Mouse (Mus musculus) lung, postnatal 0 days (tissue): ENCODE measurements around the gene Mto1. TPM values are rescaled to one million over a fixed set of nuclear protein-coding genes. Genes with fewer than 3 reads are reported as not detected.
"Not testable (repeated sequence)": the region's sequence is repeated elsewhere in the genome, so short reads cannot be mapped to it uniquely, and the experiment has no call there.

Experiments used
- ATAC-seq: fragments of 200-750 bp; cut with Nextera tagmentation; 2 replicates; pipeline ENCODE4 v1.8.0; 2017; ENCODE audit warnings: moderate library complexity
- DNase-seq: peaks from one replicate; pipeline ENCODE4 v3.0.0-alpha.2; 2016; ENCODE audit warnings: low spot score
- H3K27ac ChIP-seq: fragments of 300-500 bp; sonication (generic); 2 replicates; pipeline ENCODE4 v1.5.1; 2014; ENCODE audit warnings: antibody characterized with exemption, mild to moderate bottlenecking, low read length, mixed read lengths
- H3K27me3 ChIP-seq: fragments of 300-500 bp; sonication (generic); replicated peaks from 2 replicates; pipeline ENCODE4 v1.6.1; 2014; ENCODE audit warnings: low read length, mixed read lengths; ENCODE audit not compliant: insufficient read depth
- H3K36me3 ChIP-seq: fragments of 300-500 bp; sonication (generic); 2 replicates; pipeline ENCODE4 v1.6.1; 2014; ENCODE audit warnings: low read length, mixed read lengths; ENCODE audit not compliant: insufficient read depth
- H3K4me1 ChIP-seq: fragments of 300-500 bp; sonication (generic); 2 replicates; pipeline ENCODE4 v1.6.1; 2014; ENCODE audit warnings: antibody characterized with exemption, low read depth, low read length, mixed read lengths; ENCODE audit not compliant: insufficient read depth
- H3K4me2 ChIP-seq: fragments of 300-500 bp; sonication (generic); replicated peaks from 2 replicates; pipeline ENCODE4 v1.6.1; 2014; ENCODE audit warnings: low read depth, mild to moderate bottlenecking, low read length, moderate library complexity, mixed read lengths
- H3K4me3 ChIP-seq: fragments of 300-500 bp; sonication (generic); 2 replicates; pipeline ENCODE4 v1.5.1; 2014; ENCODE audit warnings: low read depth, low read length
- H3K9ac ChIP-seq: fragments of 300-500 bp; sonication (generic); replicated peaks from 2 replicates; pipeline ENCODE4 v1.6.1; 2014; ENCODE audit warnings: low read depth, mild to moderate bottlenecking
- H3K9me3 ChIP-seq: fragments of 300-500 bp; sonication (generic); 2 replicates; pipeline ENCODE4 v1.6.1; 2016; ENCODE audit warnings: low read length, mixed read lengths
- CTCF ChIP-seq: IDR thresholded peaks from 2 replicates; pipeline ENCODE4 v1.5.1; 2016; ENCODE audit warnings: antibody characterized with exemption, mild to moderate bottlenecking
- EP300 ChIP-seq: IDR thresholded peaks from 2 replicates; pipeline ENCODE4 v1.6.1; 2016; ENCODE audit warnings: antibody characterized with exemption, mild to moderate bottlenecking, control low read depth
- WGBS: fragments of 180-500 bp; shearing (Covaris S2); extraction: QIAGEN DNeasy Blood & Tissue Kit; methylation state at CpG from one replicate; pipeline ENCODE4 v1.1.7; 2014; 5-methylcytosine and 5-hydroxymethylcytosine counted together
- polyA plus RNA-seq: library from polyadenylated mRNA; unstranded; fragments of >200 nt; fragmentation: Nextera tagmentation; extraction: Ambion mirVana; gene quantifications from 2 replicates; pipeline ENCODE4 v1.2.1, GENCODE M21; 2015

Mto1 gene
- polyA plus RNA-seq, 1 experiment from 2014 or later: 11.2 TPM

GRCm38 (mm10) chr9:78474270-78474669 is 26.3 kb downstream of the Mto1 start:
- no peaks in the 10 kb centered on the region for H3K27me3 ChIP-seq
- peaks cover 27% of the 10 kb centered on the region for H3K36me3 ChIP-seq
- no peak overlapping the region for H3K27ac ChIP-seq
- no peaks in the 10 kb centered on the region for H3K9me3 ChIP-seq
- ATAC-seq (no peak), DNase-seq (no peak)
- no peak overlapping the region for H3K4me2 ChIP-seq
- no peaks in the 10 kb centered on the region for H3K4me1 ChIP-seq
- H3K9ac ChIP-seq: no peak overlapping the region
- no peak for TF ChIP-seq CTCF
- no peak for TF ChIP-seq EP300
- 63% methylated on average over 2 of the region's 2 CpGs for WGBS
- H3K4me3 ChIP-seq: no peak overlapping the region

- 71% methylated on average over 5 of the region's 5 CpGs for WGBS
- Histone ChIP-seq H3K9ac (no peak overlapping the region), H3K9me3 (no peaks in the 10 kb centered on the region), H3K27me3 (no peaks in the 10 kb centered on the region), H3K4me3 (no peak overlapping the region), H3K36me3 (peaks cover 28% of the 10 kb centered on the region), H3K27ac (no peak overlapping the region), H3K4me1 (no peaks in the 10 kb centered on the region), H3K4me2 (no peak overlapping the region)
- DNase-seq: no peak
- no peak for ATAC-seq
- TF ChIP-seq CTCF (no peak), EP300 (no peak)
Measured at GRCm38 (mm10) chr9:78474771-78475382, 26.9 kb downstream of the Mto1 start.

- TF ChIP-seq EP300 (no peak), CTCF (no peak)
- Histone ChIP-seq H3K27ac (no peak overlapping the region), H3K4me3 (no peak overlapping the region), H3K9me3 (no peaks in the 10 kb centered on the region), H3K4me2 (no peak overlapping the region), H3K36me3 (peaks cover 24% of the 10 kb centered on the region), H3K27me3 (no peaks in the 10 kb centered on the region), H3K4me1 (no peaks in the 10 kb centered on the region), H3K9ac (no peak overlapping the region)
- WGBS: 87% methylated on average over 2 of the region's 2 CpGs
- ATAC-seq (no peak), DNase-seq (no peak)
Measured at GRCm38 (mm10) chr9:78475383-78475780, 27.4 kb downstream of the Mto1 start.

DNA sequence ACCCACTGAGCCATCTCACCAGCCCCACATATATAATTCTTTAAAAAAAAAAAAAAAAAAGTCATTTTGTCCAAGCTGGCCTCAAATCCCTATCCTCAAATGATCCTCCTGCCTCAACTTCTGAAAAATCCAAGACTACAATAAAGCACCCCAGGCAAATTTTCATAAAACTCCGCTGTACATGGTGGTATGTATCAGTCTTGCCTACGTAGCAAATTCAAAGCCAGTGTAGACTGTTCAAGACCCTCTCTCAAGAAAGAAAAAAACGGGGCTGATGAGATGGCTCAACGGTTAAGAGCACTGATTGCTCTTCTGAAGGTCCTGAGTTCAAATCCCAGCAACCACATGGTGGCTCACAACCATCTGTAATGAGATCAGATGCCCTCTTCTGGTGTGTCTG is 27.9 kb downstream of the Mto1 start:
- Histone ChIP-seq H3K36me3 (peaks cover 23% of the 10 kb centered on the region), H3K9ac (no peak overlapping the region), H3K4me3 (no peak overlapping the region), H3K9me3 (no peaks in the 10 kb centered on the region), H3K27ac (no peak overlapping the region), H3K4me2 (no peak overlapping the region), H3K4me1 (no peaks in the 10 kb centered on the region), H3K27me3 (no peaks in the 10 kb centered on the region)
- DNase-seq (no peak), ATAC-seq (no peak)
- 70% methylated on average over 4 of the region's 4 CpGs for WGBS
- TF ChIP-seq EP300: no peak
- TF ChIP-seq CTCF: no peak

GRCm38 (mm10) chr9:78476531-78477020 is 28.6 kb downstream of the Mto1 start:
- WGBS: 23% methylated on average over 1 of the region's 1 CpGs
- Histone ChIP-seq H3K9me3 (no peaks in the 10 kb centered on the region), H3K36me3 (peaks cover 23% of the 10 kb centered on the region), H3K27me3 (no peaks in the 10 kb centered on the region), H3K9ac (no peak overlapping the region), H3K4me1 (no peaks in the 10 kb centered on the region), H3K27ac (no peak overlapping the region), H3K4me3 (no peak overlapping the region), H3K4me2 (no peak overlapping the region)
- 0 out of 2 replicates have a peak, but pooled peaks have one; percentile 8 for TF ChIP-seq CTCF
- TF ChIP-seq EP300: no peak
- ATAC-seq: no peak
- no peak for DNase-seq

- no peaks in the 10 kb centered on the region for H3K27me3 ChIP-seq
Measured at GRCm38 (mm10) chr9:78477021-78477551, 29.1 kb downstream of the Mto1 start.

DNA sequence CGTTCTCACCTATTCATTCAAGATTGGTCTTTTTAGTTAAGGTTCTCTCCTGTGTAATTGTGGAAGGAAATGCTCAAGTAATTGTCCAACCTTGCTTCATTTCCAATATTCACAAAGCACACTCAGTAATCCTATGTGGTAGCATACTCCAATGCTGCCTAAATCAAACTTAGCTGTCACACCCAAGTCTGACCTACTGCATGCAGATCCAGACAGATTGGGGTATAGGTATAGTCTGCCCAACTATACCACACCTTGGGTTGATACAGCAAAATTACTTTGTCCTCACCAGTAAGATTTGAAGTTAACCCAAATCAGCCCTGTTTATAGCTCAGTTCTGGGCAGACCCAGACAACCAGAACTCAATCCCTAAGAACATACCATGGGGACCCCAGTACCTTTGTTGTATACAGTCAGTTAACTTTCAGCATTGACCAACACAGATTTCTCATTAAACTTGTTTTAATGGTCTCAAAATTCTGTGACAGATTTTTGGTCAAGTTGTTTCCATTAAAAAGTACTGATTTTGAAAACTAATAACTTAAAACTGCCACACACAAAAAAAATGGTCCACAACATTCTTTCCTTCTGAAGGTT is 30.1 kb downstream of the Mto1 start:
- not testable (repeated sequence) for H3K27me3 ChIP-seq, ATAC-seq, DNase-seq, H3K4me2 ChIP-seq, H3K9ac ChIP-seq, H3K4me1 ChIP-seq, H3K9me3 ChIP-seq, H3K27ac ChIP-seq, H3K4me3 ChIP-seq
- WGBS: 45% methylated on average over 1 of the region's 1 CpGs
- peaks cover 23% of the 10 kb centered on the region for H3K36me3 ChIP-seq

More at GRCm38 (mm10) chr9:78477021-78477551, 29.1 kb downstream of the Mto1 start:
- TF ChIP-seq EP300 (no peak), CTCF (peak; percentile 70)
- no peaks in the 10 kb centered on the region for H3K4me1 ChIP-seq
- ATAC-seq (no peak), DNase-seq (peak; percentile 79)
- H3K36me3 ChIP-seq: peaks cover 23% of the 10 kb centered on the region
- no peak overlapping the region for H3K4me3 ChIP-seq
- H3K9me3 ChIP-seq: no peaks in the 10 kb centered on the region
- H3K9ac ChIP-seq: no peak overlapping the region
- 8% methylated on average over 5 of the region's 5 CpGs for WGBS
- H3K4me2 ChIP-seq: no peak overlapping the region
- H3K27ac ChIP-seq: no peak overlapping the region

DNA sequence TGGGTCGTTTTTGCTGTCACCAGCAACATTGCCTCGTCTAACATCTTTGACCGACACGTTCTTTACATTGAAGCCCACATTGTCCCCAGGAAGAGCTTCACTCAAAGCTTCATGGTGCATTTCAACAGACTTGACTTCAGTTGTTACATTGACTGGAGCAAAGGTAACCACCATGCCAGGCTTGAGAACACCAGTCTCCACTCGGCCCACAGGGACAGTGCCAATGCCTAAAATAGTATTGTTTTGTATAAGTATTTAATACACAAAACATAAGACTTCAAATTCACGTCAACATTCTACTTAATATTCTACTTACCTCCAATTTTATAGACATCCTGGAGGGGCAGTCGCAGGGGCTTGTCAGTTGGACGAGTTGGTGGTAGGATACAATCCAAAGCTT is 31.3 kb downstream of the Mto1 start:
- not testable (repeated sequence) for H3K9ac ChIP-seq, H3K4me1 ChIP-seq, DNase-seq, H3K27me3 ChIP-seq, H3K4me3 ChIP-seq, ATAC-seq, H3K9me3 ChIP-seq, H3K27ac ChIP-seq
- 17% methylated on average over 8 of the region's 8 CpGs for WGBS
- H3K36me3 ChIP-seq: peaks cover 23% of the 10 kb centered on the region
- H3K4me2 ChIP-seq: peak overlapping the region; percentile 17; the same call in 1 of the 2 replicates

DNA sequence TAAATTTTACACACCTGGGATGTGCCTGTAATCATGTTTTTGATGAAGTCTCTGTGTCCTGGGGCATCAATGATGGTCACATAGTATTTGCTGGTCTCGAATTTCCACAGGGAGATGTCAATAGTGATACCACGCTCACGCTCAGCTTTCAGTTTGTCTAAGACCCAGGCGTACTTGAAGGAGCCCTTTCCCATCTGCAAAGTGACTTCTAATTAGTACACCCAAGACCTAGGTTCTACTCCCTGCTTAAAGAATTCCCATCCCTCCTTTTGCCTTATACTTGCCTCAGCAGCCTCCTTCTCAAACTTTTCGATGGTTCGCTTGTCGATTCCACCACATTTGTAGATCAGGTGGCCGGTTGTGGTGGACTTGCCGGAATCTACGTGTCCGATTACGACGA is 32.2 kb downstream of the Mto1 start:
- not testable (repeated sequence) for H3K9me3 ChIP-seq, ATAC-seq, DNase-seq, H3K4me1 ChIP-seq, H3K27me3 ChIP-seq
- Histone ChIP-seq H3K36me3 (peaks cover 23% of the 10 kb centered on the region), H3K27ac (peak overlapping the region; percentile 99; the same call in 1 of the 2 replicates), H3K9ac (peak overlapping the region; percentile 99), H3K4me2 (peak overlapping the region; percentile 58), H3K4me3 (peak overlapping the region; percentile 95)
- WGBS: 0% methylated on average over 13 of the region's 13 CpGs
